Mouse (Mus musculus) embryonic facial prominence, embryonic 11.5 days (tissue): Measurements from ENCODE around the gene Clasp1. TPM values are rescaled to one million over a fixed set of nuclear protein-coding genes. Genes with fewer than 3 reads are reported as not detected.

Source experiments
- ATAC-seq: fragments of 200-750 bp; cut with Nextera tagmentation; replicated peaks from 2 replicates; pipeline ENCODE4 v1.8.0; 2017; ENCODE audit warnings: low read depth; ENCODE audit not compliant: insufficient number of reproducible peaks, low FRiP score, low TSS enrichment
- DNase-seq: peaks from one replicate; pipeline ENCODE4 v3.0.0-alpha.2; 2015; ENCODE audit warnings: low spot score
- H3K27ac ChIP-seq: fragments of 300-500 bp; sonication (generic); replicated peaks from 2 replicates; pipeline ENCODE4 v1.5.1; 2014; ENCODE audit warnings: mild to moderate bottlenecking, low read depth, low read length, control low read depth
- H3K27me3 ChIP-seq: fragments of 300-500 bp; sonication (generic); 2 replicates; pipeline ENCODE4 v1.6.1; 2014; ENCODE audit warnings: mild to moderate bottlenecking, low read length, moderate library complexity, mixed read lengths; ENCODE audit not compliant: control insufficient read depth, insufficient read depth
- H3K36me3 ChIP-seq: fragments of 300-500 bp; sonication (generic); replicated peaks from 2 replicates; pipeline ENCODE4 v1.6.1; 2014; ENCODE audit warnings: low read depth, mild to moderate bottlenecking, low read length, moderate library complexity, mixed read lengths; ENCODE audit not compliant: control insufficient read depth, insufficient read depth
- H3K4me1 ChIP-seq: fragments of 300-500 bp; sonication (generic); 2 replicates; pipeline ENCODE4 v1.6.1; 2014; ENCODE audit warnings: low read length, mixed read lengths; ENCODE audit not compliant: control insufficient read depth, insufficient read depth
- H3K4me2 ChIP-seq: fragments of 300-500 bp; sonication (generic); 2 replicates; pipeline ENCODE4 v1.6.1; 2014; ENCODE audit warnings: low read depth, mild to moderate bottlenecking, control low read depth, low read length, moderate library complexity
- H3K4me3 ChIP-seq: fragments of 300-500 bp; sonication (generic); 2 replicates; pipeline ENCODE4 v1.5.1; 2014; ENCODE audit warnings: low read depth, low read length, control low read depth
- H3K9ac ChIP-seq: fragments of 300-500 bp; sonication (generic); replicated peaks from 2 replicates; pipeline ENCODE4 v1.6.1; 2014; ENCODE audit warnings: mild to moderate bottlenecking, control low read depth, low read length
- H3K9me3 ChIP-seq: fragments of 300-500 bp; sonication (generic); replicated peaks from 2 replicates; pipeline ENCODE4 v1.6.1; 2016; ENCODE audit warnings: mild to moderate bottlenecking, low read length, inconsistent platforms, mixed read lengths; ENCODE audit not compliant: control insufficient read depth
- WGBS: fragments of 180-500 bp; shearing (Covaris S2); extraction: QIAGEN DNeasy Blood & Tissue Kit; methylation state at CpG from one replicate; pipeline ENCODE4 v1.1.7; 2014; 5-methylcytosine and 5-hydroxymethylcytosine counted together
- polyA plus RNA-seq: library from polyadenylated mRNA; unstranded; fragments of >200 nt; fragmentation: Nextera tagmentation; extraction: Ambion mirVana; gene quantifications from 2 replicates; pipeline ENCODE4 v1.2.1, GENCODE M21; 2014

Clasp1 gene
- polyA plus RNA-seq, 1 experiment from 2014 or later, result 57.7 TPM

GRCm38 (mm10) chr1:118643138-118643979 is 254.5 kb downstream of the Clasp1 start:
- Histone ChIP-seq H3K4me3 (no peak overlapping the region), H3K9ac (no peak overlapping the region), H3K27ac (no peak overlapping the region), H3K27me3 (no peaks in the 10 kb centered on the region), H3K4me1 (no peaks in the 10 kb centered on the region), H3K36me3 (no peaks in the 10 kb centered on the region), H3K4me2 (no peak overlapping the region), H3K9me3 (no peaks in the 10 kb centered on the region)
- DNase-seq, result no peak
- ATAC-seq, result no peak
- WGBS, result 71% methylated on average over 9 of the region's 9 CpGs

GRCm38 (mm10) chr1:118645701-118646100 is 256.8 kb downstream of the Clasp1 start:
- WGBS, result 56% methylated on average over 4 of the region's 4 CpGs
- no peak overlapping the region for H3K9ac ChIP-seq
- no peak overlapping the region for H3K4me3 ChIP-seq
- H3K27me3 ChIP-seq, result no peaks in the 10 kb centered on the region
- H3K4me1 ChIP-seq, result no peaks in the 10 kb centered on the region
- no peak overlapping the region for H3K4me2 ChIP-seq
- H3K36me3 ChIP-seq, result no peaks in the 10 kb centered on the region
- ATAC-seq (no peak), DNase-seq (no peak)
- no peak overlapping the region for H3K27ac ChIP-seq
- no peaks in the 10 kb centered on the region for H3K9me3 ChIP-seq

GRCm38 (mm10) chr1:118648015-118648414 is 259.2 kb downstream of the Clasp1 start:
- no peak overlapping the region for H3K27ac ChIP-seq
- ATAC-seq, result no peak
- H3K9me3 ChIP-seq, result no peaks in the 10 kb centered on the region
- DNase-seq, result no peak
- H3K9ac ChIP-seq, result no peak overlapping the region
- no peaks in the 10 kb centered on the region for H3K36me3 ChIP-seq
- H3K27me3 ChIP-seq, result no peaks in the 10 kb centered on the region
- no peaks in the 10 kb centered on the region for H3K4me1 ChIP-seq
- no peak overlapping the region for H3K4me2 ChIP-seq
- no peak overlapping the region for H3K4me3 ChIP-seq
- WGBS, result 20% methylated on average over 3 of the region's 3 CpGs

- Histone ChIP-seq H3K4me1 (no peaks in the 10 kb centered on the region), H3K9me3 (no peaks in the 10 kb centered on the region), H3K36me3 (no peaks in the 10 kb centered on the region), H3K27ac (no peak overlapping the region), H3K4me2 (no peak overlapping the region), H3K27me3 (no peaks in the 10 kb centered on the region), H3K9ac (no peak overlapping the region), H3K4me3 (no peak overlapping the region)
- WGBS, result 83% methylated on average over 9 of the region's 9 CpGs
- no peak for DNase-seq
- ATAC-seq, result no peak
These were observed 261.3 kb downstream of the Clasp1 start for GRCm38 (mm10) chr1:118649933-118650770.

- no peak overlapping the region for H3K4me2 ChIP-seq
- H3K4me1 ChIP-seq, result no peaks in the 10 kb centered on the region
- DNase-seq (no peak), ATAC-seq (no peak)
- no peak overlapping the region for H3K27ac ChIP-seq
- H3K36me3 ChIP-seq, result no peaks in the 10 kb centered on the region
- WGBS, result 68% methylated on average over 3 of the region's 3 CpGs
- H3K9me3 ChIP-seq, result no peaks in the 10 kb centered on the region
- no peak overlapping the region for H3K4me3 ChIP-seq
- H3K9ac ChIP-seq, result no peak overlapping the region
- no peaks in the 10 kb centered on the region for H3K27me3 ChIP-seq
These were observed 261.9 kb downstream of the Clasp1 start for GRCm38 (mm10) chr1:118650771-118651080.

GRCm38 (mm10) chr1:118658716-118659115 is 269.9 kb downstream of the Clasp1 start:
- Histone ChIP-seq H3K9ac (no peak overlapping the region), H3K4me1 (no peaks in the 10 kb centered on the region), H3K27me3 (no peaks in the 10 kb centered on the region), H3K4me2 (no peak overlapping the region), H3K27ac (no peak overlapping the region), H3K4me3 (no peak overlapping the region), H3K9me3 (no peaks in the 10 kb centered on the region), H3K36me3 (no peaks in the 10 kb centered on the region)
- ATAC-seq (no peak), DNase-seq (no peak)
- WGBS, result 75% methylated on average over 6 of the region's 6 CpGs

GRCm38 (mm10) chr1:118660880-118661465 is 272.1 kb downstream of the Clasp1 start:
- no peaks in the 10 kb centered on the region for H3K36me3 ChIP-seq
- no peak for ATAC-seq
- WGBS, result 76% methylated on average over 3 of the region's 3 CpGs

More at GRCm38 (mm10) chr1:118660880-118661465, 272.1 kb downstream of the Clasp1 start:
- DNase-seq, result no peak
- Histone ChIP-seq H3K4me3 (no peak overlapping the region), H3K4me1 (no peaks in the 10 kb centered on the region), H3K4me2 (no peak overlapping the region), H3K27ac (no peak overlapping the region), H3K9ac (no peak overlapping the region), H3K27me3 (no peaks in the 10 kb centered on the region), H3K9me3 (no peaks in the 10 kb centered on the region)
